Mouse (Mus musculus) kidney, adult 2 months (tissue): Measurements from ENCODE around the gene D430041D05Rik.

ENCODE experiments used
- CTCF ChIP-seq: fragments of 200-500 bp; conservative IDR thresholded peaks from 2 replicates; pipeline ENCODE4 v1.5.1; 2011; ENCODE audit warnings: low read depth, mild to moderate bottlenecking, control low read depth, low read length, moderate library complexity, mixed read lengths; ENCODE audit not compliant: insufficient read depth, insufficient read length
- POLR2A ChIP-seq: fragments of 200-500 bp; IDR thresholded peaks from one replicate; pipeline ENCODE4 v1.6.1; 2011; ENCODE audit warnings: low read depth, low read length, control low read depth

- no peak for TF ChIP-seq CTCF
- no peak for TF ChIP-seq POLR2A
Measured at GRCm38 (mm10) chr2:104254944-104255343, 155.9 kb downstream of the D430041D05Rik start.
